Mouse (Mus musculus) layer of hippocampus, adult 2 months (tissue): ENCODE results near the gene Fth1. TPM values are rescaled to one million over a fixed set of nuclear protein-coding genes. Genes with fewer than 3 reads are reported as not detected.

ENCODE experiments used
- DNase-seq, 2 experiments: peaks; one replicate each; pipeline ENCODE4 v3.0.0; 2022; ENCODE audit warnings: low spot score in 2 of 2
- H3K27ac ChIP-seq: fragments of 200-600 bp; 2 replicates; pipeline ENCODE4 v1.8.1; 2022
- H3K4me3 ChIP-seq: fragments of 200-600 bp; 2 replicates; pipeline ENCODE4 v1.8.1; 2022; ENCODE audit warnings: mild to moderate bottlenecking
- CTCF ChIP-seq: fragments of 200-600 bp; conservative IDR thresholded peaks from 2 replicates; pipeline ENCODE4 v1.8.1; 2022; ENCODE audit warnings: antibody characterized with exemption, mild to moderate bottlenecking, moderate library complexity
- total RNA-seq, 2 experiments: library from RNA; stranded (reverse); gene quantifications; 2 replicates each; pipeline ENCODE4 v1.2.3; 2021

Fth1 gene
- total RNA-seq, 2 experiments from 2014 or later = 3,170 to 3,409 TPM

DNA sequence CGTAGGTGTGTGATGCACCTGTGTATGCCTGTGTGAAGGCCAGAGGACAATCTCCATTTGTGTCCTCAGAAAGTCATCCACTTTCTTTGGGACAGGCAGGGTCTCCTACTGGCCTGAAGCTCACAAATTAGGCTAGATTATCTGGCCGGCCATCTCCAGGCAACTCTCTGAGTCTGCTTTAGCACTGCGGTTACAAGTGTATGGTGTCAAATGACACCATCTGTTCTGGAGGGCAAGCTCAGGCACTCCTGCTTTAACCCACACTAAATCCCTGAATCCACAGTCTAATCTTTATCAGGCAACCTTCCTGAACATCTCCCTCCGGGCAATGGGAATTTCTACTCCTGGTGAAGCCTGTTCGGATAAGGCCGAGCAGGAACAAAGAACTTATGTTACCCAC, 6.8 kb downstream of the Fth1 start:
- Histone ChIP-seq H3K27ac (peak overlapping the region; percentile 4; the same call in 1 of the 2 replicates), H3K4me3 (no peak overlapping the region)
- no peak for TF ChIP-seq CTCF
- DNase-seq = no peak

DNA sequence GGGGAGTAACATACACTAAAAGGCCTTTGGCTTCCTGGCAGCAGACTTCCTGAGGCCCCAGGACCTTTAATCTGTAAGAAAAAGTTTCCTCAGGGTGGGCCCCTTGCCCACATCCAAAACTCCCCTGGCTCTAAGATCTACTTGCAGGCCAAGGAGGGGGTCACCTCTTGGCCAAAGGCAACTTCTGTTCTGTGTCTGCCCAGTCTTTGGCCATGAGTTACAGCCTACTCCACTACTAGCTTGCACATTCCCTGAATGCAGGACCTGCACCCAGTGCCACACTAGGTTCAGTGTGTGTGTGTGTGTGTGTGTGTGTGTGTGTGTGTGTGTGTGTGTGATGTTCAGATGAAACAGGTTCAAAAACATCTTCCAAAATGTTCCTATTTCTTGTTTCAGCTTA, 7.2 kb downstream of the Fth1 start:
- no peak for TF ChIP-seq CTCF
- H3K27ac ChIP-seq = no peak overlapping the region; the same call in 1 of the 2 replicates
- H3K4me3 ChIP-seq = no peak overlapping the region

DNA sequence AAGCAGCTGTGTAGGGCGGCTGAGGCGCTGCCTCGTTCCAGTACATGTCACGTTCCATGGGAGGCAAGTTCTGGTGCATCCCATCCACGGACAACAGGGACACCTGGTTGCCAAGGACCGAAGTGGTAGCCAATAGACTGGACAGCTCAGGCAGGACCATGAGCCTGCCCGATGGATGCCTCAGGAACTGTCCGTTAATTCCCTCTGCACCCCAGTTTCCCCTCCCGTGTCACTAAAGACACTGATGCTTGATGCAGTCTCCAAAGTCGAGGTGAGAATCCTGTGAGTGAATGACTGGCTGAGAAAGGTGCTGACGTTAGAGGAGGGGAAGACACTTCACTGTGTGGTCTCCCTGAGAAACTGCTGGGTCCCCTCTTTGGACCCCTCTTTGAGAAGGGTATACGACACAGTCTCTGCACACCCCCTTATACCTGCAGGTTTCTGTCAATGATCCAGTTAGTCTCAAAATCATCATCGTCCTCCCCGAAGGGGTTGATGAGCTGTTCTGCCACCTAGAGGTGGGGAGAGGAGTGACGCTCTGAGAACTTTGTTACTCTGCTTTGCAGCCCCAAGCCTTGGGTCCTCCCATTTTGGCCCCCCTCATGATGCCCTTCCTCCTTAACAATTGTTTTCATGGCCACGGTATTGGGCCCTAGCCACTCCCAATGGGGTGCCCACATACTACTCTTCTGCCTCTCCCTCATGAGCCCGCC, 8.9 kb downstream of the Fth1 start:
- Histone ChIP-seq H3K4me3 (no peak overlapping the region), H3K27ac (no peak overlapping the region)
- peak in 1 of 2 experiments; percentile 49 for DNase-seq
- TF ChIP-seq CTCF = peak; percentile 90

More for the DNA sequence above, 7.2 kb downstream of the Fth1 start:
- no peak for DNase-seq

- Histone ChIP-seq H3K4me3 (no peak overlapping the region), H3K27ac (no peak overlapping the region)
- TF ChIP-seq CTCF = no peak
- DNase-seq = no peak
Observed at GRCm38 (mm10) chr19:9989884-9990256, 9.5 kb downstream of the Fth1 start.

DNA sequence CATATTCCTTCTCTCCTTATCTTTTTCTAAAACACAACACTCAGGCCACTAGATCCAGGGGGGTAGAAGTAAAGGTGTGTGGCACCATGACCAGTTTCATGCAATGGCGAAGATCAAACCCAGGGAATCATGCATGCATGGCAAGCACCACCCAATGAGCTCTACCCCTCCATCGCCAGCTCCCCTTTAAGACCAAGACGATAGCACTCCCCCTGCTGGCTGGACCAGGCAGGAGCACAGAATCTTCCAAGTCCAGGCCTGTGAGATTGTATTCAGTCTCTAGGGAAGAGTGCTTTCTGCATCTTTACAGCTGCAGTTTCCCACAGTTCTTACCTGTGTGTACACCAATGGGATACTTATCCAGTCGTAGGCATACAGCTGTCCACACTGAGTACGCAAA, 10.9 kb downstream of the Fth1 start:
- peak; percentile 94 for TF ChIP-seq CTCF
- peak; percentile 76 to 83 for DNase-seq
- H3K27ac ChIP-seq = no peak overlapping the region
- H3K4me3 ChIP-seq = no peak overlapping the region

GRCm38 (mm10) chr19:9992011-9992958, 11.9 kb downstream of the Fth1 start:
- Histone ChIP-seq H3K4me3 (peak overlapping the region; percentile 50), H3K27ac (peak overlapping the region; percentile 79; the same call in 1 of the 2 replicates)
- no peak for DNase-seq
- no peak for TF ChIP-seq CTCF

GRCm38 (mm10) chr19:9993036-9993656, 12.7 kb downstream of the Fth1 start:
- H3K27ac ChIP-seq = peak overlapping the region; percentile 79; the same call in 1 of the 2 replicates

GRCm38 (mm10) chr19:9997204-9998062, 17.0 kb downstream of the Fth1 start:
- TF ChIP-seq CTCF = no peak
- Histone ChIP-seq H3K4me3 (no peak overlapping the region), H3K27ac (no peak overlapping the region)
- DNase-seq = no peak

More at GRCm38 (mm10) chr19:9993036-9993656, 12.7 kb downstream of the Fth1 start:
- peak; percentile 90 for TF ChIP-seq CTCF
- DNase-seq = peak; percentile 82 to 91
- peak overlapping the region; percentile 50 for H3K4me3 ChIP-seq

- Histone ChIP-seq H3K4me3 (no peak overlapping the region), H3K27ac (no peak overlapping the region)
- no peak for DNase-seq
- no peak for TF ChIP-seq CTCF
Observed at GRCm38 (mm10) chr19:9998063-9998416, 17.6 kb downstream of the Fth1 start.

GRCm38 (mm10) chr19:9998736-9999486, 18.5 kb downstream of the Fth1 start:
- no peak overlapping the region for H3K27ac ChIP-seq
- DNase-seq = no peak
- TF ChIP-seq CTCF = no peak
- no peak overlapping the region for H3K4me3 ChIP-seq

GRCm38 (mm10) chr19:10000330-10000729, 19.9 kb downstream of the Fth1 start:
- H3K4me3 ChIP-seq = no peak overlapping the region
- H3K27ac ChIP-seq = no peak overlapping the region
- no peak for DNase-seq
- TF ChIP-seq CTCF = peak; percentile 93
